Mouse (Mus musculus): Measurements from ENCODE around the gene Ajap1.

- TF ChIP-seq CTCF (IDR thresholded peaks at IDR 0.05; ENCODE audit: control insufficient read depth, insufficient read depth, insufficient replicate concordance, low read depth, low read length): no peak
- TF ChIP-seq POLR2A (IDR thresholded peaks at IDR 0.05; ENCODE audit: control insufficient read depth, low read depth, low read length): no peak
These were observed 101.7 kb downstream of the Ajap1 start for GRCm38 (mm10) chr4:153380885-153381284.

All from testis, adult 2 months (tissue).